Mouse (Mus musculus): Measurements from ENCODE around the gene Gm281. TPM values are rescaled to one million over a fixed set of nuclear protein-coding genes. Genes with fewer than 3 reads are reported as not detected.

Gene Gm281
- polyA plus RNA-seq, 1 experiment from 2014 or later, result not detected

DNA sequence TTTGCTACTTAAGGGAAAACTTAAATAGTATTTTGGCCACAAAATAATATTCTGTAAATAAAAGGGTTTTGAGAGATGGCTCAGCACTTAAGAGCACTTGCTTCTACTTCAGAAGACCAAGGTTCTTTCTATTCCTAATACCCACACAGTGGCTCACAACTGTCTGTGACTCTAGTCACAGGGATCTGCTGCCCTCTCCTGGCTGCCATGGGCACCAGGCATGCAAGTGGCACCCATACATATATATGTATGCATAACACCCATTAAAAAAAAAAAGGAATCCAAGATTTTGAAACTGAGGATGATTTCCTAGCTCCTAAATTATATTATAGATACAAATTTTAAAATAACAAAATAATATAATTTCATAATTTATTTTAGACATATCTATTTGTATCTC, 36.1 kb upstream of the Gm281 start:
- Histone ChIP-seq H3K9me3 (ENCODE audit: control insufficient read depth, low read length) (no peaks in the 10 kb centered on the region), H3K4me3 (ENCODE audit: control insufficient read depth in 1 of 2, insufficient read depth in 1 of 2, low read depth in 1 of 2, low read length in 2 of 2) (no peak overlapping the region), H3K4me1 (ENCODE audit: control insufficient read depth in 2 of 2, insufficient read depth in 2 of 2, low read length in 2 of 2) (peaks cover 0 to 3% of the 10 kb centered on the region in 2 experiments; a peak in 1 of 4 replicates), H3K27ac (replicated peaks in 1 of 2; ENCODE audit: control insufficient read depth in 1 of 2, insufficient read depth in 1 of 2, low read depth in 2 of 2, low read length in 2 of 2) (no peak overlapping the region), H3K36me3 (ENCODE audit: control insufficient read depth, insufficient read depth, low read length) (peaks cover 72% of the 10 kb centered on the region), H3K9ac (ENCODE audit: low read length) (no peak overlapping the region), H3K4me2 (ENCODE audit: low read length) (no peak overlapping the region), H3K27me3 (ENCODE audit: control insufficient read depth, insufficient read depth, low read length) (no peaks in the 10 kb centered on the region)
- no peak for ATAC-seq (ENCODE audit: insufficient number of reproducible peaks, insufficient read depth, low FRiP score, low read depth)

DNA sequence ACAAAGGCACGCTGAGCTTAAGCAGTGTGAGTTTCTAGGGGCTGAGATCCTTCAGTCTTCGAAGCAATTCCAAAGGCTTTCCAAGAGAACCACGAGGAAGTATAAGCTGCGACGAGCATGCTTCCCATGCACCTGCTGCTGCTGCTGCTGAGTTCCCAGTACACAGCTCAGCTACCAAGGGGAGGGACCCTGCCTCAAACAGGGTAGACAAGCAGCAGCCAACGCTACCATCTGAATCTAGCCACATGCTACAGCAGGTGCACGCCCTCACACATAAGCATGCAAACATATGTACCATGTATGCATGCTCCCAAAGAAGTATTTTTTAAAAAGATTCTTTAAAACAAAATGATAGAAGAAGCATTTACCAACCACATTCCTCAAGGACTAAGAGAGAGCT, 34.1 kb upstream of the Gm281 start:
- 94% methylated on average over 7 of the region's 7 CpGs for WGBS
- Histone ChIP-seq H3K27me3 (ENCODE audit: control insufficient read depth, insufficient read depth, low read length) (no peaks in the 10 kb centered on the region), H3K36me3 (ENCODE audit: control insufficient read depth, insufficient read depth, low read length) (peaks cover 63% of the 10 kb centered on the region)

DNA sequence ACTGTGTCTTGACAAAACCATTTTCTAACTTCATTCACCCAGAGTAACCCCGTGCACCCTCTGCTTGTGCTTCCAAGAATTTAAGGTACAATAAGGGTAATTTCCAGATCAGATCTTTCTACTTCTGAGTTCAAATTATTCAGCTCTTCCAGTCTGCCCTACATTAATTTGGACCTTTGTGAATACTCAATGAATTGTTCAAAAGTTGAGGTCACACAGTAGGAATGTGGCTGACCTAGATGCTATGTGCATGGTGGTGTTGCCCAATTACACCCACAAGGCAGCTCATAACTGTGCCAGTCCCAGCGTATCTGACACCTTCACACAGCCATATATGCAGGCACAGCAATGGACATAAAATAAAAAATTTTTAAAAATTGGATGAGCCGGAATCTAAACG, 30.4 kb upstream of the Gm281 start:
- Histone ChIP-seq H3K27ac (replicated peaks in 1 of 2; ENCODE audit: control insufficient read depth in 1 of 2, insufficient read depth in 1 of 2, low read depth in 2 of 2, low read length in 2 of 2) (no peak overlapping the region), H3K4me2 (ENCODE audit: low read length) (no peak overlapping the region), H3K9ac (ENCODE audit: low read length) (no peak overlapping the region), H3K36me3 (ENCODE audit: control insufficient read depth, insufficient read depth, low read length) (peaks cover 34% of the 10 kb centered on the region), H3K9me3 (ENCODE audit: control insufficient read depth, low read length) (no peaks in the 10 kb centered on the region), H3K4me3 (ENCODE audit: control insufficient read depth in 1 of 2, insufficient read depth in 1 of 2, low read depth in 1 of 2, low read length in 2 of 2) (no peak overlapping the region), H3K27me3 (ENCODE audit: control insufficient read depth, insufficient read depth, low read length) (no peaks in the 10 kb centered on the region), H3K4me1 (ENCODE audit: control insufficient read depth in 2 of 2, insufficient read depth in 2 of 2, low read length in 2 of 2) (no peaks in the 10 kb centered on the region)
- no peak for ATAC-seq (ENCODE audit: insufficient number of reproducible peaks, insufficient read depth, low FRiP score, low read depth)
- WGBS, result 89% methylated on average over 4 of the region's 4 CpGs

More for the DNA sequence above, 34.1 kb upstream of the Gm281 start:
- no peaks in the 10 kb centered on the region for H3K9me3 ChIP-seq (ENCODE audit: control insufficient read depth, low read length)
- H3K4me2 ChIP-seq (ENCODE audit: low read length), result no peak overlapping the region
- H3K27ac ChIP-seq (replicated peaks in 1 of 2; ENCODE audit: control insufficient read depth in 1 of 2, insufficient read depth in 1 of 2, low read depth in 2 of 2, low read length in 2 of 2), result no peak overlapping the region
- no peak overlapping the region for H3K4me3 ChIP-seq (ENCODE audit: control insufficient read depth in 1 of 2, insufficient read depth in 1 of 2, low read depth in 1 of 2, low read length in 2 of 2)
- no peak overlapping the region for H3K9ac ChIP-seq (ENCODE audit: low read length)
- no peak for ATAC-seq (ENCODE audit: insufficient number of reproducible peaks, insufficient read depth, low FRiP score, low read depth)
- peaks cover 0 to 1% of the 10 kb centered on the region in 2 experiments; a peak in 1 of 4 replicates for H3K4me1 ChIP-seq (ENCODE audit: control insufficient read depth in 2 of 2, insufficient read depth in 2 of 2, low read length in 2 of 2)

DNA sequence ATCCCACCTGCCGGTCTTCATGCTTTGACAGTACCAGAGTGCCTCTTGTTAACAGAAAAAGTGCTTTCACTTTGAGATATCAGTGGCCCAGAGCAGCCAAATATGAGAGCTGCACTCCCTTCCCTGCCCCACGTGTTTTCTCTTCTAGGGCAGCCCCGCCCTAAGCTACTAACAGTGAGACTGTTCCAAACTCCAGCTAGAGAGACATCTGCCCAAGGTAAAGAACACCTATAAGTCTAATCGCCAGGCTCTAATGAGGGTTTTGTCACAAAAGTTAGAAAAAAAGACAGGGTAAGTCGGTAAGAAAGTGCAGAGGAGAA, 19.7 kb upstream of the Gm281 start:
- no peak for ATAC-seq (ENCODE audit: insufficient number of reproducible peaks, insufficient read depth, low FRiP score, low read depth)
- H3K9ac ChIP-seq (ENCODE audit: low read length), result no peak overlapping the region; the same call in 1 of the 2 replicates

DNA sequence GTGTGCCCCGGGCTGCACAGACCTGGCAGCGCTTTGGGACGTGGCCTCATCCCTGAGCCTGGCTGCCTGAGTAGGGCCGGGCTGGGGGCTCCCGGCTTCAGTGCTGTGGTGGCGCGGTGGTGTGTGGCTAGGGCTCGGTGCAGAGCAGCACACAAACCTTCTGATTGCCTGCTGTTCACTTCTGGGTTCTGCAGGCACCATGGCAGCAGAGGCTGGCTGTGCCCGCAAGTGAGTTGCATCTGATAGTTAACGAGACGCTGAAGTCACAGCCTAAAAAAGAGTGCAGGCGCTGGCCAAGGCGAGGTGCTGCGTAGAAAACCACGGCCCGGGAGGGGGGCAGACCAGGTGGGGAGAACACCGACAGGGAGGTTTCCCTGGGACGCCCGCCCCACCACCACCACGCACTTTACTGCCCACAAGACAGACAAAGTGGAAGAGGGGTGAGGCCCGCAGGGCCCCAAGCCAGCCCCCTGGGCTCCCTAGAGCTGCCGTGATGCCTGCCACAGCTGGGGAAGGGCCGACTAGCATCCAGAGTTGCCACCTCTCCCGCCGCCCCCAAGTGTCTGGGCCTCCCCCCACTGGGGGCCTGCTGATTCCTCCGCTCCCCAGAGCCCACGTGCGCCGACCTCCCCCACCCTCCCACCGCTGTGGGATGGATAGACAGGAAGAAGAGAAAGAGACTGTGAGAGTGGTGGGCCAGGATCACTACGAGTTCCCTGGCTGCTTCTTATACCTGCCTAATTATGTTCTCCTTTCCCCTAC, 19.2 kb upstream of the Gm281 start:
- Histone ChIP-seq H3K36me3 (ENCODE audit: control insufficient read depth, insufficient read depth, low read length) (no peaks in the 10 kb centered on the region), H3K4me1 (ENCODE audit: control insufficient read depth in 2 of 2, insufficient read depth in 2 of 2, low read length in 2 of 2) (no peaks in the 10 kb centered on the region; a peak in 1 of 4 replicates), H3K9me3 (ENCODE audit: control insufficient read depth, low read length) (0 out of 2 replicates have a peak, but pooled peaks cover 4% of the 10 kb centered on the region), H3K4me2 (ENCODE audit: low read length) (peak overlapping the region; percentile 92), H3K9ac (ENCODE audit: low read length) (peak overlapping the region; percentile 65), H3K4me3 (ENCODE audit: control insufficient read depth in 1 of 2, insufficient read depth in 1 of 2, low read depth in 1 of 2, low read length in 2 of 2) (peak overlapping the region; percentile 44 to 48), H3K27ac (replicated peaks in 1 of 2; ENCODE audit: control insufficient read depth in 1 of 2, insufficient read depth in 1 of 2, low read depth in 2 of 2, low read length in 2 of 2) (no peak overlapping the region), H3K27me3 (ENCODE audit: control insufficient read depth, insufficient read depth, low read length) (no peaks in the 10 kb centered on the region)
- peak; percentile 39; the same call in 1 of the 2 replicates for ATAC-seq (ENCODE audit: insufficient number of reproducible peaks, insufficient read depth, low FRiP score, low read depth)
- 16% methylated on average over 30 of the region's 31 CpGs for WGBS

More for the DNA sequence above, 19.7 kb upstream of the Gm281 start:
- Histone ChIP-seq H3K27ac (replicated peaks in 1 of 2; ENCODE audit: control insufficient read depth in 1 of 2, insufficient read depth in 1 of 2, low read depth in 2 of 2, low read length in 2 of 2) (no peak overlapping the region), H3K9me3 (ENCODE audit: control insufficient read depth, low read length) (0 out of 2 replicates have a peak, but pooled peaks cover 4% of the 10 kb centered on the region), H3K4me2 (ENCODE audit: low read length) (peak overlapping the region; percentile 92), H3K4me1 (ENCODE audit: control insufficient read depth in 2 of 2, insufficient read depth in 2 of 2, low read length in 2 of 2) (no peaks in the 10 kb centered on the region; a peak in 1 of 4 replicates), H3K36me3 (ENCODE audit: control insufficient read depth, insufficient read depth, low read length) (no peaks in the 10 kb centered on the region), H3K4me3 (ENCODE audit: control insufficient read depth in 1 of 2, insufficient read depth in 1 of 2, low read depth in 1 of 2, low read length in 2 of 2) (peak overlapping the region; percentile 44 to 48; a peak in 3 of 4 replicates), H3K27me3 (ENCODE audit: control insufficient read depth, insufficient read depth, low read length) (no peaks in the 10 kb centered on the region)
- 34% methylated on average over 5 of the region's 5 CpGs for WGBS

DNA sequence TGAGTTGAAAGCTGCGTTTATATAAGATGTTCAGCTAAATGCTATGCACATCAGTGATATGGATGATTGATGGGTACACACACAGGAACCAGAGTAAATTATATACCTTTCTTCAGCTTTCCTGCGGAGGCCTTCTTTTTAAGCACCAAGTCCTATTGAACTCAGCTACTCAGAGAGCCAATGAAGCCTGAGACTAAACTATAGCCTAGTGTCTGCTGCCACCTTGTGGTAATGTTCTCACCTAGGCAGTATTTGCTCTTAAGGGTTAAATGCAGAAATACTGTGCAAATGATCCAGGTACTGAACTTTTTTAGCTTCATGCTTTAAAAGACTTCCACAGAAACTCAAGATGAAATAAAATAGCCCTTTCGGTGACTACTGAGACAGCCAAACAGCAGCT, 3.4 kb upstream of the Gm281 start:
- ATAC-seq (ENCODE audit: insufficient number of reproducible peaks, insufficient read depth, low FRiP score, low read depth), result no peak
- Histone ChIP-seq H3K36me3 (ENCODE audit: control insufficient read depth, insufficient read depth, low read length) (no peaks in the 10 kb centered on the region), H3K27ac (replicated peaks in 1 of 2; ENCODE audit: control insufficient read depth in 1 of 2, insufficient read depth in 1 of 2, low read depth in 2 of 2, low read length in 2 of 2) (no peak overlapping the region), H3K4me1 (ENCODE audit: control insufficient read depth in 2 of 2, insufficient read depth in 2 of 2, low read length in 2 of 2) (no peaks in the 10 kb centered on the region), H3K4me2 (ENCODE audit: low read length) (no peak overlapping the region), H3K9ac (ENCODE audit: low read length) (no peak overlapping the region), H3K27me3 (ENCODE audit: control insufficient read depth, insufficient read depth, low read length) (no peaks in the 10 kb centered on the region), H3K9me3 (ENCODE audit: control insufficient read depth, low read length) (no peaks in the 10 kb centered on the region), H3K4me3 (ENCODE audit: control insufficient read depth in 1 of 2, insufficient read depth in 1 of 2, low read depth in 1 of 2, low read length in 2 of 2) (no peak overlapping the region)
- 38% methylated on average over 3 of the region's 3 CpGs for WGBS

DNA sequence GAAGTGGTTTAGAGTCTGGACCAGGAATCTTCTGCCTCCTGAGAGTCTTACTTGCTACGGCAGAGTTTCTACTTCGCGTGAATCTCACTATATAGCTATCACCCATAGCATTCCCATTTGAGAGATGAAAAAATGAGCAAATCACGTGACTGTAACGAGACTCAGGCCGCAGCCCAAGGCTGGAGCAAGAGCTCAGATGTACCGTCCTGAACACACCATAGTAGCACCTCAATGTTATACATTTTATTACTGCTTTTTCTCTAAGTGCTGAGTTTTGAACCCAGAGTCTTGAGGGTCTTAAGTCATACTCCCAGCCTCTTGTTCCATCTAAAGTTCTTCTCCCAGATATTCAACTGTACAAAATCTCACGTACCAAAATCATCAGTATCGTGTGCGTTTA, 2.9 kb upstream of the Gm281 start:
- no peak for ATAC-seq (ENCODE audit: insufficient number of reproducible peaks, insufficient read depth, low FRiP score, low read depth)
- WGBS, result 79% methylated on average over 10 of the region's 10 CpGs
- Histone ChIP-seq H3K4me3 (ENCODE audit: control insufficient read depth in 1 of 2, insufficient read depth in 1 of 2, low read depth in 1 of 2, low read length in 2 of 2) (no peak overlapping the region), H3K9ac (ENCODE audit: low read length) (no peak overlapping the region), H3K27me3 (ENCODE audit: control insufficient read depth, insufficient read depth, low read length) (no peaks in the 10 kb centered on the region), H3K27ac (replicated peaks in 1 of 2; ENCODE audit: control insufficient read depth in 1 of 2, insufficient read depth in 1 of 2, low read depth in 2 of 2, low read length in 2 of 2) (no peak overlapping the region), H3K4me1 (ENCODE audit: control insufficient read depth in 2 of 2, insufficient read depth in 2 of 2, low read length in 2 of 2) (no peaks in the 10 kb centered on the region), H3K4me2 (ENCODE audit: low read length) (no peak overlapping the region), H3K36me3 (ENCODE audit: control insufficient read depth, insufficient read depth, low read length) (no peaks in the 10 kb centered on the region), H3K9me3 (ENCODE audit: control insufficient read depth, low read length) (no peaks in the 10 kb centered on the region)

DNA sequence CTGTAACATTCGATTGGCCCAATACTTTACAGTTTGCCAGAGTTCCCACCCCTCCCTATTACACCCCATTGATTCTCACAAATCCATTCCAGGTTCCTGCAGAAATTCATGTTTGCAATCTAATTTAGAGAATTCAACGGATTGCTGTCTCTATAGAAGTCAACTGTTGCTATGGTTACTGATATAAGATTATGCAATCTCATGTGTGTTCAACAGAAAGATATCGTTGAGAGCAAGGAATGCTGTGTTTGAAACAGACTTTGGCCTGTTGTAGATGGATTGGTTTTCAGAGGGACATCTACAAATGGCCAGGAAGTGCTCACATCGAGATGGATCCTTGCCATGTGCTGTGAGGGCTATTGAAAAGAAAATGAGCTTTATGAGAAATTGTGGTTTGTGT, 929 bp upstream of the Gm281 start:
- ATAC-seq (ENCODE audit: insufficient number of reproducible peaks, insufficient read depth, low FRiP score, low read depth), result no peak
- H3K9ac ChIP-seq (ENCODE audit: low read length), result no peak overlapping the region
- H3K4me1 ChIP-seq (ENCODE audit: control insufficient read depth in 2 of 2, insufficient read depth in 2 of 2, low read length in 2 of 2), result no peaks in the 10 kb centered on the region
- no peak overlapping the region for H3K4me3 ChIP-seq (ENCODE audit: control insufficient read depth in 1 of 2, insufficient read depth in 1 of 2, low read depth in 1 of 2, low read length in 2 of 2)
- no peaks in the 10 kb centered on the region for H3K36me3 ChIP-seq (ENCODE audit: control insufficient read depth, insufficient read depth, low read length)
- H3K9me3 ChIP-seq (ENCODE audit: control insufficient read depth, low read length), result no peaks in the 10 kb centered on the region
- H3K27me3 ChIP-seq (ENCODE audit: control insufficient read depth, insufficient read depth, low read length), result no peaks in the 10 kb centered on the region
- H3K27ac ChIP-seq (replicated peaks in 1 of 2; ENCODE audit: control insufficient read depth in 1 of 2, insufficient read depth in 1 of 2, low read depth in 2 of 2, low read length in 2 of 2), result no peak overlapping the region
- no peak overlapping the region for H3K4me2 ChIP-seq (ENCODE audit: low read length)
- 69% methylated on average over 4 of the region's 4 CpGs for WGBS
